Mouse (Mus musculus) ovary, adult 18-20 months (tissue): ENCODE results near the gene Atp6v1d.

ENCODE experiments used
- DNase-seq: peaks from one replicate; pipeline ENCODE4 v3.0.0; 2022; ENCODE audit warnings: low spot score, mixed read lengths

The Atp6v1d gene

GRCm38 (mm10) chr12:78794236-78794635 is 67.2 kb downstream of the Atp6v1d start:
- DNase-seq, result no peak

GRCm38 (mm10) chr12:78790791-78791190 is 70.6 kb downstream of the Atp6v1d start:
- no peak for DNase-seq
